Mouse (Mus musculus) lung, postnatal 0 days (tissue): ENCODE data around the gene Mapk14.

ENCODE experiments used
- CTCF ChIP-seq: IDR thresholded peaks from 2 replicates; pipeline ENCODE4 v1.5.1; 2016; ENCODE audit warnings: antibody characterized with exemption, mild to moderate bottlenecking
- EP300 ChIP-seq: IDR thresholded peaks from 2 replicates; pipeline ENCODE4 v1.6.1; 2016; ENCODE audit warnings: antibody characterized with exemption, mild to moderate bottlenecking, control low read depth

- TF ChIP-seq CTCF: no peak
- TF ChIP-seq EP300: no peak
These were observed 3.8 kb upstream of the Mapk14 start for GRCm38 (mm10) chr17:28687354-28687753.
